Mouse (Mus musculus): ENCODE results near the gene Atg4d. TPM values are rescaled to one million over a fixed set of nuclear protein-coding genes. Genes with fewer than 3 reads are reported as not detected.

The Atg4d gene
- polyA plus RNA-seq, 1 experiment from 2014 or later: 53.1 TPM

GRCm38 (mm10) chr9:21232867-21233266 is 32.2 kb upstream of the Atg4d start:
- H3K27ac ChIP-seq (replicated peaks): no peak overlapping the region
- no peak overlapping the region for H3K4me3 ChIP-seq
- H3K9me3 ChIP-seq: no peaks in the 10 kb centered on the region
- H3K36me3 ChIP-seq: peaks cover 39% of the 10 kb centered on the region; the same call in 1 of the 2 replicates
- no peak overlapping the region for H3K4me2 ChIP-seq (replicated peaks)
- WGBS: 87% methylated on average over 5 of the region's 5 CpGs
- H3K4me1 ChIP-seq: peaks cover 17% of the 10 kb centered on the region
- ATAC-seq (replicated peaks): no peak
- no peak overlapping the region for H3K9ac ChIP-seq (replicated peaks)
- no peaks in the 10 kb centered on the region for H3K27me3 ChIP-seq

GRCm38 (mm10) chr9:21233366-21233765 is 31.7 kb upstream of the Atg4d start:
- H3K27me3 ChIP-seq: no peaks in the 10 kb centered on the region
- H3K4me2 ChIP-seq (replicated peaks): no peak overlapping the region
- 88% methylated on average over 29 of the region's 29 CpGs for WGBS
- no peak overlapping the region for H3K27ac ChIP-seq (replicated peaks)
- no peak overlapping the region for H3K4me3 ChIP-seq
- ATAC-seq (replicated peaks): no peak
- H3K9me3 ChIP-seq: no peaks in the 10 kb centered on the region
- H3K9ac ChIP-seq (replicated peaks): no peak overlapping the region
- peaks cover 18% of the 10 kb centered on the region for H3K4me1 ChIP-seq
- peaks cover 39% of the 10 kb centered on the region; the same call in 1 of the 2 replicates for H3K36me3 ChIP-seq

GRCm38 (mm10) chr9:21233805-21234204 is 31.3 kb upstream of the Atg4d start:
- Histone ChIP-seq H3K9me3 (no peaks in the 10 kb centered on the region), H3K27ac (replicated peaks) (no peak overlapping the region), H3K4me3 (no peak overlapping the region), H3K4me1 (peaks cover 18% of the 10 kb centered on the region), H3K4me2 (replicated peaks) (no peak overlapping the region), H3K9ac (replicated peaks) (no peak overlapping the region), H3K36me3 (peaks cover 39% of the 10 kb centered on the region; the same call in 1 of the 2 replicates), H3K27me3 (no peaks in the 10 kb centered on the region)
- ATAC-seq (replicated peaks): no peak
- 87% methylated on average over 28 of the region's 28 CpGs for WGBS

- H3K27me3 ChIP-seq: no peaks in the 10 kb centered on the region
- ATAC-seq (replicated peaks): no peak
- 85% methylated on average over 4 of the region's 4 CpGs for WGBS
- H3K27ac ChIP-seq (replicated peaks): no peak overlapping the region
- no peak overlapping the region for H3K4me3 ChIP-seq
- H3K9ac ChIP-seq (replicated peaks): no peak overlapping the region
- H3K4me1 ChIP-seq: peaks cover 22% of the 10 kb centered on the region
- peaks cover 24% of the 10 kb centered on the region; the same call in 1 of the 2 replicates for H3K36me3 ChIP-seq
- H3K9me3 ChIP-seq: no peaks in the 10 kb centered on the region
- H3K4me2 ChIP-seq (replicated peaks): no peak overlapping the region
Measured at GRCm38 (mm10) chr9:21235341-21235740, 29.8 kb upstream of the Atg4d start.

- WGBS: 83% methylated on average over 25 of the region's 25 CpGs
- Histone ChIP-seq H3K4me2 (replicated peaks) (peak overlapping the region; percentile 60), H3K4me1 (peaks cover 22% of the 10 kb centered on the region), H3K27ac (replicated peaks) (no peak overlapping the region), H3K36me3 (peaks cover 18% of the 10 kb centered on the region; the same call in 1 of the 2 replicates), H3K9me3 (no peaks in the 10 kb centered on the region), H3K4me3 (peak overlapping the region; percentile 96; the same call in 1 of the 2 replicates), H3K9ac (replicated peaks) (peak overlapping the region; percentile 94; the same call in 1 of the 2 replicates), H3K27me3 (no peaks in the 10 kb centered on the region)
- ATAC-seq (replicated peaks): no peak
Measured at GRCm38 (mm10) chr9:21236991-21237367, 28.1 kb upstream of the Atg4d start.

- peak overlapping the region; percentile 60 for H3K4me2 ChIP-seq (replicated peaks)
- peaks cover 18% of the 10 kb centered on the region; the same call in 1 of the 2 replicates for H3K36me3 ChIP-seq
- ATAC-seq (replicated peaks): 0 out of 2 replicates have a peak, but pooled peaks have one; percentile 33
- peaks cover 22% of the 10 kb centered on the region for H3K4me1 ChIP-seq
- H3K9me3 ChIP-seq: no peaks in the 10 kb centered on the region
- peak overlapping the region; percentile 96 for H3K4me3 ChIP-seq
- whole genome bisulfite sequencing: 21% methylated on average over 19 of the region's 19 CpGs
- peak overlapping the region; percentile 94 for H3K9ac ChIP-seq (replicated peaks)
- 0 out of 2 replicates have a peak, but pooled peaks cover under 1% of the 10 kb centered on the region for H3K27me3 ChIP-seq
- H3K27ac ChIP-seq (replicated peaks): peak overlapping the region; percentile 86
Measured at GRCm38 (mm10) chr9:21237368-21238003, 27.6 kb upstream of the Atg4d start.

GRCm38 (mm10) chr9:21238004-21238732 is 26.9 kb upstream of the Atg4d start:
- H3K27ac ChIP-seq (replicated peaks): peak overlapping the region; percentile 86
- under 1% methylated on average over 31 of the region's 31 CpGs for WGBS
- peak overlapping the region; percentile 60 for H3K4me2 ChIP-seq (replicated peaks)

GRCm38 (mm10) chr9:21238733-21239464 is 26.2 kb upstream of the Atg4d start, which contains the start of gene Keap1:
Gene Keap1 (minus strand): TSS chr9:21239361.
- Histone ChIP-seq H3K27me3 (peaks cover 14% of the 10 kb centered on the region; the same call in 1 of the 2 replicates), H3K4me3 (peak within 1 kb of the TSS; percentile 96), H3K36me3 (0 out of 2 replicates have a peak, but pooled peaks cover 4% of the 10 kb centered on the region), H3K9me3 (no peaks in the 10 kb centered on the region), H3K27ac (replicated peaks) (peak within 1 kb of the TSS; percentile 86), H3K9ac (replicated peaks) (peak within 1 kb of the TSS; percentile 94), H3K4me1 (peaks cover 25% of the 10 kb centered on the region), H3K4me2 (replicated peaks) (peak within 1 kb of the TSS; percentile 60)
- WGBS: under 1% methylated on average over 74 of the region's 90 CpGs
- peak; percentile 87 for ATAC-seq (replicated peaks)

More at GRCm38 (mm10) chr9:21238004-21238732, 26.9 kb upstream of the Atg4d start:
- H3K4me3 ChIP-seq: peak overlapping the region; percentile 96
- H3K27me3 ChIP-seq: peaks cover 7% of the 10 kb centered on the region; the same call in 1 of the 2 replicates
- peak; percentile 12; the same call in 1 of the 2 replicates for ATAC-seq (replicated peaks)
- no peaks in the 10 kb centered on the region for H3K9me3 ChIP-seq
- peaks cover 22% of the 10 kb centered on the region for H3K4me1 ChIP-seq
- H3K36me3 ChIP-seq: peaks cover 11% of the 10 kb centered on the region; the same call in 1 of the 2 replicates
- H3K9ac ChIP-seq (replicated peaks): peak overlapping the region; percentile 94

GRCm38 (mm10) chr9:21239465-21239848 is 25.6 kb upstream of the Atg4d start:
- Histone ChIP-seq H3K4me1 (peaks cover 30% of the 10 kb centered on the region), H3K4me2 (replicated peaks) (peak overlapping the region; percentile 60), H3K27ac (replicated peaks) (0 out of 2 replicates have a peak overlapping the region, but pooled peaks have one; percentile 86), H3K9ac (replicated peaks) (peak overlapping the region; percentile 94), H3K9me3 (no peaks in the 10 kb centered on the region), H3K36me3 (0 out of 2 replicates have a peak, but pooled peaks cover 4% of the 10 kb centered on the region), H3K4me3 (peak overlapping the region; percentile 96), H3K27me3 (peaks cover 20% of the 10 kb centered on the region)
- no peak for ATAC-seq (replicated peaks)
- 31% methylated on average over 4 of the region's 4 CpGs for WGBS

GRCm38 (mm10) chr9:21241343-21241742 is 23.8 kb upstream of the Atg4d start:
- Histone ChIP-seq H3K27me3 (peaks cover 39% of the 10 kb centered on the region), H3K4me3 (no peak overlapping the region), H3K9me3 (no peaks in the 10 kb centered on the region), H3K36me3 (no peaks in the 10 kb centered on the region), H3K4me2 (replicated peaks) (no peak overlapping the region), H3K4me1 (peaks cover 39% of the 10 kb centered on the region), H3K27ac (replicated peaks) (no peak overlapping the region), H3K9ac (replicated peaks) (no peak overlapping the region)
- ATAC-seq (replicated peaks): no peak
- WGBS: 2% methylated on average over 11 of the region's 11 CpGs

- Histone ChIP-seq H3K4me2 (replicated peaks) (peak overlapping the region; percentile 82), H3K27ac (replicated peaks) (no peak overlapping the region), H3K4me3 (peak overlapping the region; percentile 46), H3K36me3 (no peaks in the 10 kb centered on the region), H3K27me3 (peaks cover 61% of the 10 kb centered on the region), H3K9me3 (no peaks in the 10 kb centered on the region), H3K4me1 (peaks cover 24% of the 10 kb centered on the region), H3K9ac (replicated peaks) (peak overlapping the region; percentile 46)
- 3% methylated on average over 42 of the region's 42 CpGs for WGBS
- ATAC-seq (replicated peaks): 0 out of 2 replicates have a peak, but pooled peaks have one; percentile 11
Measured at GRCm38 (mm10) chr9:21243826-21244427, 21.2 kb upstream of the Atg4d start.
